17 mouse cellular contexts compared by ENCODE assay signal in the genomic region with DNA sequence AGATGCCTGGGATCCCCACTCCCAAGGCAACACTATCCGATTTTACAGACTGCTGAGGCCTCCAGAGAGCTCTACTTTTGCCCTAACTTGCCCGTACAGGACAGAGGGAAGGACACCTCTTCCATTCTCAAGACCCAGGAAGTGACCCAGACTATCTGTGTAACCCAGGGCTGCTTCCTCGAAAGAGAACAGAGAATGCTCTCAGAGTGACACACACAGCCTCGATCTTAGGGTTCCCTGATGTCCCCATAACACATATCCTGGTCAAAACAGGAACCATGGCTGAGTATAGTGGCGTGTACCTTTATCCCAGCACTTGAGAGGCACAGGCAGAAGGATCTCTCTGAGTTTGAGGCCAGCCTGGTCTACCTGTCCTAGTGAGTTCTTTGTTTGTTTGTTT. TPM values are rescaled to one million over a fixed set of nuclear protein-coding genes. Genes with fewer than 3 reads are reported as not detected.
DNase-seq lines count a peak whose midpoint lies in the region; ATAC-seq and TF ChIP-seq lines count a peak whose summit lies in the region.
"Had no signal": no experiment of that assay in that cellular context is flagged by ENCODE, and none has a peak within 500 bp of the region (broad histone marks: within the 10 kb centered on the region; RNA-seq: fewer than 3 reads in every experiment).

No protein-coding gene starts in this region.

- peaks cover 74% of the 10 kb centered on the region for H3K4me1 ChIP-seq in hindbrain, embryonic 12.5 days
- H3K4me1 ChIP-seq in midbrain, embryonic 12.5 days = peaks cover 79% of the 10 kb centered on the region

- peak overlapping the region; percentile 66 for H3K4me3 ChIP-seq in left cerebral cortex, adult 2 months
- H3K4me3 ChIP-seq in hindbrain, embryonic 12.5 days = peak overlapping the region; percentile 46
- peak overlapping the region; percentile 57 for H3K4me3 ChIP-seq in midbrain, embryonic 12.5 days
- H3K4me3 ChIP-seq: limb, embryonic 15.5 days had no signal

- no peak for TF ChIP-seq CTCF in left cerebral cortex, adult 2 months (IDR thresholded peaks at IDR 0.05)

- peaks cover 46% of the 10 kb centered on the region for H3K36me3 ChIP-seq in hindbrain, embryonic 12.5 days
- peaks cover 45% of the 10 kb centered on the region for H3K36me3 ChIP-seq in midbrain, embryonic 12.5 days

- 83% methylated on average over 5 of the region's 5 CpGs for WGBS in hindbrain, embryonic 12.5 days
- whole genome bisulfite sequencing in midbrain, embryonic 12.5 days = 86% methylated on average over 5 of the region's 5 CpGs

- no peak for ATAC-seq in hindbrain, embryonic 12.5 days (ENCODE audit: low FRiP score)
- ATAC-seq in midbrain, embryonic 12.5 days (ENCODE audit: low FRiP score, low read depth) = no peak
- ATAC-seq in CD4-positive, CD25-positive, alpha-beta regulatory T cell, adult 4 months = no peak
- no peak for ATAC-seq in frontal cortex, adult (ENCODE audit: low TSS enrichment)

- H3K27ac ChIP-seq in left cerebral cortex, adult 2 months = no peak overlapping the region
- H3K27ac ChIP-seq in hindbrain, embryonic 12.5 days = no peak overlapping the region
- H3K27ac ChIP-seq in midbrain, embryonic 12.5 days (replicated peaks) = no peak overlapping the region
- H3K27ac ChIP-seq: limb, embryonic 15.5 days had no signal

- H3K9me3 ChIP-seq in hindbrain, embryonic 12.5 days (replicated peaks) = no peaks in the 10 kb centered on the region
- H3K9me3 ChIP-seq in midbrain, embryonic 12.5 days = no peaks in the 10 kb centered on the region
- H3K9me3 ChIP-seq: limb, embryonic 15.5 days had no signal

- H3K4me2 ChIP-seq in hindbrain, embryonic 12.5 days (replicated peaks) = peak overlapping the region; percentile 74
- peak overlapping the region; percentile 77 for H3K4me2 ChIP-seq in midbrain, embryonic 12.5 days (replicated peaks)
- H3K4me2 ChIP-seq: limb, embryonic 15.5 days; lung, embryonic 14.5 days had no signal

- intact Hi-C loops in left cerebral cortex, adult 2 months (cut with DNase I) = no loop called here
- intact Hi-C loops in left cerebral cortex, postnatal 10 days (cut with DNase I) = loop anchor here (5.0 kb wide), 1 partner anchor 56 kb away; no protein-coding TSS in a partner anchor

- peak overlapping the region; percentile 55 for H3K9ac ChIP-seq in hindbrain, embryonic 12.5 days
- peak overlapping the region; percentile 37 for H3K9ac ChIP-seq in midbrain, embryonic 12.5 days (replicated peaks)
- H3K9ac ChIP-seq: limb, embryonic 15.5 days; lung, embryonic 14.5 days had no signal

- DNase-seq in left cerebral cortex, adult 2 months (ENCODE audit: extremely low spot score in 1 of 2, low spot score in 2 of 2) = no peak
- no peak for DNase-seq in left cerebral cortex, postnatal 10 days (ENCODE audit: extremely low spot score in 1 of 2, low spot score in 2 of 2)
- DNase-seq in right cerebral cortex, adult 18-20 months = no peak
- DNase-seq in adrenal gland, postnatal 14 days = no peak
- DNase-seq: cerebellum, adult 2 months; embryo, embryonic 11 days; gastrocnemius, postnatal 10 days; heart, postnatal 36 days; kidney, adult 18-20 months; lung, embryonic 14.5 days; right cerebral cortex, postnatal 4 days; thymus, postnatal 36 days had no signal

- no peaks in the 10 kb centered on the region for H3K27me3 ChIP-seq in hindbrain, embryonic 12.5 days
- H3K27me3 ChIP-seq in midbrain, embryonic 12.5 days = no peaks in the 10 kb centered on the region
- H3K27me3 ChIP-seq: limb, embryonic 15.5 days had no signal

RNA-seq across cellular contexts. Expression of gene Agrn, which starts 13.5 kb away (rescaled TPM):
- total RNA-seq in left cerebral cortex, adult 2 months (2021) = 100 to 1,000 TPM; 142 to 147 TPM
- 100 to 1,000 TPM; 237 to 253 TPM for total RNA-seq in left cerebral cortex, postnatal 10 days (2021)
- polyA plus RNA-seq in hindbrain, embryonic 12.5 days (2016; fragmentation: Nextera tagmentation; extraction: Ambion mirVana) = 161 and 178 TPM in 2 replicates
- 155 and 160 TPM in 2 replicates for polyA plus RNA-seq in midbrain, embryonic 12.5 days (2016; fragmentation: Nextera tagmentation; extraction: Ambion mirVana)
- polyA plus RNA-seq in CD4-positive, CD25-positive, alpha-beta regulatory T cell, adult 4 months (2017; shearing (Covaris generic)) = 1 to 10 TPM; 3.6 to 3.9 TPM
- 59.4 and 60.9 TPM in 2 replicates for total RNA-seq in adrenal gland, postnatal 14 days (2021)

RNA-seq across cellular contexts. Expression of gene Isg15, which starts 16.9 kb away (rescaled TPM):
- 1 to 10 TPM; 1.1 to 1.5 TPM for total RNA-seq in left cerebral cortex, adult 2 months (2021)
- total RNA-seq in left cerebral cortex, postnatal 10 days (2021) = under 1 TPM; 0.49 to 0.79 TPM
- polyA plus RNA-seq in hindbrain, embryonic 12.5 days (2016; fragmentation: Nextera tagmentation; extraction: Ambion mirVana) = 1.2 and 1.3 TPM in 2 replicates
- 1.3 and 2.0 TPM in 2 replicates for polyA plus RNA-seq in midbrain, embryonic 12.5 days (2016; fragmentation: Nextera tagmentation; extraction: Ambion mirVana)
- polyA plus RNA-seq in CD4-positive, CD25-positive, alpha-beta regulatory T cell, adult 4 months (2017; shearing (Covaris generic)) = 10 to 100 TPM; 49.3 to 70.2 TPM
- 3.3 and 4.6 TPM in 2 replicates for total RNA-seq in adrenal gland, postnatal 14 days (2021)
- polyA plus RNA-seq: lung, embryonic 14.5 days had no signal

RNA-seq across cellular contexts. Expression of gene AW011738, which starts 19.4 kb away (rescaled TPM):
- 1 to 10 TPM; 6.4 to 6.6 TPM for total RNA-seq in left cerebral cortex, adult 2 months (2021)
- 1 to 10 TPM; 3.2 to 4.2 TPM for total RNA-seq in left cerebral cortex, postnatal 10 days (2021)
- 7.0 and 7.6 TPM in 2 replicates for polyA plus RNA-seq in hindbrain, embryonic 12.5 days (2016; fragmentation: Nextera tagmentation; extraction: Ambion mirVana)
- 7.6 and 8.1 TPM in 2 replicates for polyA plus RNA-seq in midbrain, embryonic 12.5 days (2016; fragmentation: Nextera tagmentation; extraction: Ambion mirVana)
- 10 to 100 TPM in 1 of 2 experiments, 1 to 10 TPM in 1; 8.0 to 10.5 TPM for polyA plus RNA-seq in CD4-positive, CD25-positive, alpha-beta regulatory T cell, adult 4 months (2017; shearing (Covaris generic))
- total RNA-seq in adrenal gland, postnatal 14 days (2021) = 3.9 and 4.7 TPM in 2 replicates

RNA-seq across cellular contexts. Expression of gene Perm1, which starts 31.9 kb away (rescaled TPM):
- total RNA-seq in left cerebral cortex, adult 2 months (2021) = under 1 TPM; 0.25 to 0.30 TPM
- total RNA-seq in left cerebral cortex, postnatal 10 days (2021) = under 1 TPM; 0.22 to 0.28 TPM
- 2.3 and 2.6 TPM in 2 replicates for polyA plus RNA-seq in hindbrain, embryonic 12.5 days (2016; fragmentation: Nextera tagmentation; extraction: Ambion mirVana)
- 2.0 and 2.1 TPM in 2 replicates for polyA plus RNA-seq in midbrain, embryonic 12.5 days (2016; fragmentation: Nextera tagmentation; extraction: Ambion mirVana)
- 1 to 10 TPM in 1 of 2 experiments, under 1 TPM in 1; 0.86 to 1.4 TPM for polyA plus RNA-seq in CD4-positive, CD25-positive, alpha-beta regulatory T cell, adult 4 months (2017; shearing (Covaris generic))
- 14.2 and 16.2 TPM in 2 replicates for total RNA-seq in adrenal gland, postnatal 14 days (2021)

RNA-seq across cellular contexts. Expression of gene Plekhn1, which starts 50.9 kb away (rescaled TPM):
- 10 to 100 TPM; 39.6 to 39.8 TPM for total RNA-seq in left cerebral cortex, adult 2 months (2021)
- total RNA-seq in left cerebral cortex, postnatal 10 days (2021) = 10 to 100 TPM; 33.0 to 37.4 TPM
- 29.0 and 30.5 TPM in 2 replicates for polyA plus RNA-seq in hindbrain, embryonic 12.5 days (2016; fragmentation: Nextera tagmentation; extraction: Ambion mirVana)
- polyA plus RNA-seq in midbrain, embryonic 12.5 days (2016; fragmentation: Nextera tagmentation; extraction: Ambion mirVana) = 29.7 and 31.9 TPM in 2 replicates
- polyA plus RNA-seq in CD4-positive, CD25-positive, alpha-beta regulatory T cell, adult 4 months (2017; shearing (Covaris generic)) = 1 to 10 TPM; 8.3 to 9.0 TPM
- total RNA-seq in adrenal gland, postnatal 14 days (2021) = 15.7 TPM in 2 replicates
